Mouse (Mus musculus) liver, adult 2 months (tissue): ENCODE measurements around the gene Gm42420.

Experiments
- CTCF ChIP-seq: fragments of 200-500 bp; IDR thresholded peaks from 2 replicates; pipeline ENCODE4 v1.5.1; 2011; ENCODE audit warnings: low read depth, low read length, control low read depth
- POLR2A ChIP-seq: fragments of 200-500 bp; IDR thresholded peaks from 2 replicates; pipeline ENCODE4 v1.6.1; 2011; ENCODE audit warnings: low read length, control low read depth; ENCODE audit not compliant: insufficient read depth; ENCODE audit errors: extremely low read depth

- no peak for TF ChIP-seq POLR2A
- TF ChIP-seq CTCF = no peak
These were observed 33.4 kb upstream of the Gm42420 start for GRCm38 (mm10) chr6:39551981-39552636.
